Mouse (Mus musculus): ENCODE measurements at regions not wholly inside any gene's neighbourhood (a gene's known extent, or its start where the extent isn't known, plus 50 kb on each side); places are given as distances from the start of the nearest gene placed in this dataset.

DNA sequence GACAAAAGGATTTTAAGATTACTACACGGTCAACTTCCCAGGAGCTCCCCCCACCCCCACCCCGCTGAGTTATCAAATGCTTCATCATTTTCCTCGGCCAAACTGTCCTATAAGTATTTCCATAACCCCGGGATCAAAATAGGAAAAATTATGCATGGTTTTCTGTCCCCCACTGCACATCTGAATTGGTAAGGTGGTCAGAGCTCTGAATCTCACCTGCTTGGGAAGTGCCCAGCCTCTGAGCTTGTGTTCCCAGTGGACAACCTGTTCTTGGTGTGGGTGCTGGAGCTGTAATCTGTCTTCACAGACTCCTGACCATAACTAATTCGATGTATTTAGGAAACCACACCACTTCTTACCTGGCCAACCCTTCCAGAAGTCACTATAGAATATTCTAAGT is 77.9 kb downstream of the Nr2f2 start:
- TF ChIP-seq GATA1 (IDR thresholded peaks at IDR 0.05; ENCODE audit: low read length) (no peak), TAL1 (IDR thresholded peaks at IDR 0.05; ENCODE audit: low read length) (no peak)

Measured in erythroblast, embryonic 14.5 days (primary cell).